Mouse (Mus musculus) stomach, postnatal 0 days (tissue): ENCODE data around the gene Cpeb1.

Experiments used
- CTCF ChIP-seq: IDR thresholded peaks from 2 replicates; pipeline ENCODE4 v1.5.1; 2016; ENCODE audit warnings: antibody characterized with exemption, low read depth, mild to moderate bottlenecking, moderate library complexity
- EP300 ChIP-seq: optimal IDR thresholded peaks from 2 replicates; pipeline ENCODE3; 2016; ENCODE audit warnings: antibody characterized with exemption

DNA sequence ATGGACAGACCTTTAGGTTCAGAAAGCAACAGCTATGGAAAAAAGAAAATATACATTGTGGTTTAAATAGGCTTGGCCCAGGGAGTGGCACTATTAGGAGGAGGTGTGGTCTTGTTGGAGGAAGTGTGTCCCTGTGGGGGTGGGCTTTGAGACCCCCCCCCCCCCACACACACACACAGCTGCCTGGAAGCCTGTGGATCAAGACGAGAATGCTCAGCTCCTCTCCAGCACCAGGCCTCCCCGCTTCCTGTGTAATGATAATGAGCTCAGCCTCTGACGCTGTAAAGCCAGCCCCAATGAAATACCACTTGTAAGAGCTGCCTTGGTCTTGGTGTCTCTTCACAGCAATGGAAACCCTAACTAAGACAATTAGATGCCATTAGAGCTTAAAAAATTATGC, 124.5 kb downstream of the Cpeb1 start:
- no peak for TF ChIP-seq CTCF
- no peak for TF ChIP-seq EP300
